Mouse (Mus musculus) testis, adult 2 months (tissue): ENCODE measurements around the gene Slc25a41. TPM values are rescaled to one million over a fixed set of nuclear protein-coding genes. Genes with fewer than 3 reads are reported as not detected.
A peak's percentile ranks its signal among the peaks of the same experiment; 100 is the strongest.

ENCODE experiments used
- H3K27ac ChIP-seq: fragments of 200-500 bp; 2 replicates; pipeline ENCODE4 v1.5.1; 2012; ENCODE audit warnings: low read depth, low read length; ENCODE audit not compliant: control insufficient read depth, insufficient read depth
- H3K27me3 ChIP-seq: fragments of 200-500 bp; 2 replicates; pipeline ENCODE4 v1.6.1; 2012; ENCODE audit warnings: mild to moderate bottlenecking, low read length, moderate library complexity; ENCODE audit not compliant: control insufficient read depth, insufficient read depth
- H3K36me3 ChIP-seq: fragments of 200-500 bp; 2 replicates; pipeline ENCODE4 v1.6.1; 2012; ENCODE audit warnings: mild to moderate bottlenecking, low read length; ENCODE audit not compliant: control insufficient read depth, insufficient read depth
- H3K4me1 ChIP-seq: fragments of 200-500 bp; 2 replicates; pipeline ENCODE4 v1.6.1; 2012; ENCODE audit warnings: low read length; ENCODE audit not compliant: control insufficient read depth, insufficient read depth
- H3K4me3 ChIP-seq: fragments of 200-500 bp; 2 replicates; pipeline ENCODE4 v1.5.1; 2012; ENCODE audit warnings: low read depth, mild to moderate bottlenecking, low read length, moderate library complexity, mixed read lengths; ENCODE audit not compliant: control insufficient read depth
- CTCF ChIP-seq: fragments of 200-500 bp; IDR thresholded peaks from 2 replicates; pipeline ENCODE4 v1.5.1; 2012; ENCODE audit warnings: low read depth, mild to moderate bottlenecking, inconsistent platforms, low read length, moderate library complexity; ENCODE audit not compliant: control insufficient read depth, insufficient read depth, insufficient replicate concordance
- POLR2A ChIP-seq: fragments of 200-500 bp; IDR thresholded peaks from 2 replicates; pipeline ENCODE4 v1.6.1; 2012; ENCODE audit warnings: low read depth, mild to moderate bottlenecking, inconsistent platforms, low read length, moderate library complexity; ENCODE audit not compliant: control insufficient read depth
- polyA plus RNA-seq: library from polyadenylated mRNA; depleted of rRNA; stranded (reverse); fragments of >200 nt; gene quantifications from 2 replicates; pipeline ENCODE4 v1.2.3, GENCODE M21; 2012; rRNA removed

Gene Slc25a41
- 45.5 and 48.0 TPM in 2 replicates for polyA plus RNA-seq

DNA sequence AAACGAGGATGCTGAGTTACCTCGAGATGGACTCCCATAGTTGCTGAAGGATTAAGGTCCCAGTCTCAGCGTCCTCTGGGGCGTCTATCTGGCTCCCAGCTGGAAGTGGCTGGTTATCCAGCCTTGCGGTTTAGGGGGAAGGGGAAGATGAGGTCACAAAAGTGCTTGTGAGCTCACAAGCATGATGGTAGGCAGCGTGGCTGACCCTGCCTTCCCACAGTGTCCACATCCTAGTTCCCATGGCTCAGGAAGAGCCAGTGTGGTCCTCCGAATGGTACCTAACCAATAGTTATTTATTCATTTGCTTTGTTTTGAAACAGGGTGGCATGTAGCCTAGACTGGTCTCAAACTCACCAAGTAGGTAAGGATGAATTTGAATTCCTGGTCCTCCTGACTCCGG is at the start of gene Slc25a41:
Slc25a41 (minus strand) TSS at position 101 of the 400 bp plus-strand sequence.
- peak within 1 kb of the TSS; percentile 87 for H3K4me3 ChIP-seq
- peak; percentile 72; the same call in 1 of the 2 replicates for TF ChIP-seq POLR2A
- TF ChIP-seq CTCF, result no peak
- no peaks in the 10 kb centered on the region; the same call in 1 of the 2 replicates for H3K4me1 ChIP-seq
- H3K27ac ChIP-seq, result peak within 1 kb of the TSS; percentile 34; the same call in 1 of the 2 replicates
- no peaks in the 10 kb centered on the region for H3K36me3 ChIP-seq
- H3K27me3 ChIP-seq, result no peaks in the 10 kb centered on the region

- no peak within 1 kb of the TSS for H3K4me3 ChIP-seq
- no peaks in the 10 kb centered on the region for H3K36me3 ChIP-seq
- H3K4me1 ChIP-seq, result no peaks in the 10 kb centered on the region
- H3K27me3 ChIP-seq, result no peaks in the 10 kb centered on the region
- TF ChIP-seq POLR2A (no peak), CTCF (no peak)
- no peak within 1 kb of the TSS for H3K27ac ChIP-seq
Measured at GRCm38 (mm10) chr17:57087049-57087832, 45.8 kb upstream of the Slc25a41 start, which contains the start of gene Tubb4a. Gene Tubb4a, minus strand, starts transcription at chr17:57087782.

GRCm38 (mm10) chr17:57085970-57086757 is 44.7 kb upstream of the Slc25a41 start:
- Histone ChIP-seq H3K4me1 (peaks cover 4% of the 10 kb centered on the region), H3K4me3 (no peak overlapping the region), H3K27me3 (no peaks in the 10 kb centered on the region), H3K27ac (no peak overlapping the region), H3K36me3 (no peaks in the 10 kb centered on the region)
- no peak for TF ChIP-seq POLR2A
- no peak for TF ChIP-seq CTCF

DNA sequence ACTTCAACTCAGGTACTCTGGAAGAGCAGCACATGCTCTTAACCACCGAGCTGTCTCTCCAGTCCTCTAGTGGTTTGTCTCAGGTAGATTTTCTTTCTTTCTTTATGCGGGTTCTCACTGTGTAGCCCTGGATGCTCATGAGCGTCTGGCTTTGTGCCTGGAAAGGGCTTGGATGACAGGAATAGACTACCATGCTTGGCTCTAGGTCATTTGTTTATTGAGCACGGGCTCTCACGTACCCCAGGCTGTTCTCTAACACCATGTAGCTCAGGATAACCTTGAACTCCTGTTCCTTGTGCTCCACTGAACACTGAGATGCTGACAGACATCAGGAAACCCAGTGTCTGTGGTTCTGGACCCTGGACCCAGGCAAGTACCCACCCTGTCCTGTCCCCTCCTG is 41.0 kb upstream of the Slc25a41 start:
- TF ChIP-seq POLR2A (no peak), CTCF (no peak)
- Histone ChIP-seq H3K27me3 (no peaks in the 10 kb centered on the region), H3K36me3 (no peaks in the 10 kb centered on the region), H3K27ac (no peak overlapping the region), H3K4me1 (peaks cover 5% of the 10 kb centered on the region), H3K4me3 (no peak overlapping the region)

DNA sequence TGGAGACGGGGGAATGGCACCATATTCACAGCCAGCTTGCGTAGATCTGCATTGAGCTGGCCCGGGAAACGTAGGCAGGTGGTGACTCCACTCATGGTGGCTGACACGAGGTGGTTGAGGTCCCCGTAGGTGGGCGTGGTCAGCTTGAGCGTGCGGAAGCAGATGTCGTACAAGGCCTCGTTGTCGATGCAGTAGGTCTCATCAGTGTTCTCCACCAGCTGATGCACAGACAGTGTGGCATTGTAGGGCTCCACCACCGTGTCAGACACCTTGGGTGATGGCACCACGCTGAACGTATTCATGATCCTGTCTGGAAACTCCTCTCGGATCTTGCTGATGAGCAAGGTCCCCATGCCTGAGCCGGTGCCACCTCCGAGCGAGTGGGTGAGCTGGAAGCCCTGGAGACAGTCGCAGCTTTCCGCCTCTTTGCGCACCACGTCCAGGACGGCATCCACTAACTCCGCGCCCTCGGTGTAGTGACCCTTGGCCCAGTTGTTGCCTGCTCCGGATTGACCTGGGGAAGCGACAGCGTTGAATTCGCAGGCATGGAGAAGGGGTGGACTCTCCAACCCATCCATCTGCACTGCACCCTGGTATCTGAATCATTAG is 39.9 kb upstream of the Slc25a41 start:
- H3K27me3 ChIP-seq, result no peaks in the 10 kb centered on the region

GRCm38 (mm10) chr17:57079919-57080318 is 38.5 kb upstream of the Slc25a41 start:
- no peak overlapping the region for H3K27ac ChIP-seq
- TF ChIP-seq CTCF (no peak), POLR2A (no peak)
- no peaks in the 10 kb centered on the region for H3K36me3 ChIP-seq
- peaks cover 5% of the 10 kb centered on the region for H3K4me1 ChIP-seq
- H3K27me3 ChIP-seq, result no peaks in the 10 kb centered on the region
- H3K4me3 ChIP-seq, result no peak overlapping the region

More for the DNA sequence above, 39.9 kb upstream of the Slc25a41 start:
- H3K4me3 ChIP-seq, result no peak overlapping the region
- no peak overlapping the region for H3K27ac ChIP-seq
- TF ChIP-seq CTCF (no peak), POLR2A (no peak)
- H3K4me1 ChIP-seq, result peaks cover 5% of the 10 kb centered on the region
- H3K36me3 ChIP-seq, result no peaks in the 10 kb centered on the region

GRCm38 (mm10) chr17:57078336-57078735 is 36.9 kb upstream of the Slc25a41 start, which contains the start of gene Dennd1c:
Gene Dennd1c, minus strand, starts transcription at chr17:57078514.
- TF ChIP-seq POLR2A, result no peak
- Histone ChIP-seq H3K4me1 (peaks cover 5% of the 10 kb centered on the region), H3K36me3 (no peaks in the 10 kb centered on the region), H3K27me3 (no peaks in the 10 kb centered on the region), H3K4me3 (no peak within 1 kb of the TSS), H3K27ac (no peak within 1 kb of the TSS)
